22 mouse cellular contexts compared by ENCODE assay signal in the genomic region with DNA sequence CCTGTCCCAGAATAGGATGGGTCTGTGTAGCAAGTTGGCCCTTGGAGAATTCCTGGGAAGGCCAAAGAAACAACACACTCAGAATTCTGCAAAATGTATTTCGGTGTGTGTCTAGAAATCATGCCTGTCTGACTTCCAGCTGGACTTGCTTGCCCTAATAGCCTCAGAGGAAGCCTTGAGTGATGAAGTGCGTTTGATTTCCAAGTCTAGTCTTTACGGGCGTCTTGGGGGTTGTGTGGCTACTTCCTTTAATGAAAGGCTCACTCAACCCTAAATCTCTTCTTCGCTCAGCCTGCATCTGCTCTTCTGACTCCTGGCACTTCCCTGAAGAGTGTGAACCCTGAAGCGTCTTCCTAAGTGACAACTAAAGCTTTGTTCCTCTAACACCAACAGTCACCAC.
DNase-seq lines count a peak whose midpoint lies in the region; ATAC-seq and TF ChIP-seq lines count a peak whose summit lies in the region.
"Had no signal": no experiment of that assay in that cellular context is flagged by ENCODE, and none has a peak within 500 bp of the region (broad histone marks: within the 10 kb centered on the region; RNA-seq: fewer than 3 reads in every experiment).

No protein-coding gene starts in this region.

- no peaks in the 10 kb centered on the region for H3K36me3 ChIP-seq in heart, embryonic 10.5 days
- H3K36me3 ChIP-seq in limb, embryonic 14.5 days (ENCODE audit: control insufficient read depth, insufficient read depth, low read length), result no peaks in the 10 kb centered on the region
- H3K36me3 ChIP-seq: embryonic facial prominence, embryonic 15.5 days; forebrain, embryonic 12.5 days; G1E; heart, embryonic 12.5 days had no signal

- H3K9me3 ChIP-seq in heart, embryonic 10.5 days, result no peaks in the 10 kb centered on the region
- no peaks in the 10 kb centered on the region for H3K9me3 ChIP-seq in limb, embryonic 14.5 days (ENCODE audit: control insufficient read depth, low read length)
- H3K9me3 ChIP-seq: embryonic facial prominence, embryonic 15.5 days; forebrain, embryonic 12.5 days; heart, embryonic 12.5 days had no signal

- WGBS in heart, embryonic 10.5 days, result 56% methylated on average over 6 of the region's 6 CpGs
- WGBS in limb, embryonic 14.5 days, result 17% methylated on average over 6 of the region's 6 CpGs

- ATAC-seq in common myeloid progenitor, adult 5-6 weeks (replicated peaks; ENCODE audit: low read depth, poor library complexity, severe bottlenecking), result peak; percentile 6; the same call in 1 of the 2 replicates
- no peak for ATAC-seq in limb, embryonic 14.5 days (ENCODE audit: low FRiP score, low read depth)
- ATAC-seq: CD4-positive, CD25-positive, alpha-beta regulatory T cell, adult 4 months; forebrain, embryonic 16.5 days; hindbrain, embryonic 16.5 days had no signal

- H3K4me1 ChIP-seq in heart, embryonic 10.5 days, result no peaks in the 10 kb centered on the region; the same call in 1 of the 2 replicates
- H3K4me1 ChIP-seq in brown adipose tissue, adult 24 weeks (ENCODE audit: control insufficient read depth, insufficient read depth, insufficient read length, low read length), result no peaks in the 10 kb centered on the region; the same call in 1 of the 2 replicates
- H3K4me1 ChIP-seq in limb, embryonic 14.5 days (ENCODE audit: control insufficient read depth, insufficient read depth, low read length), result peaks cover 19% of the 10 kb centered on the region
- H3K4me1 ChIP-seq: embryonic facial prominence, embryonic 15.5 days; forebrain, embryonic 12.5 days had no signal

- H3K27me3 ChIP-seq in heart, embryonic 10.5 days (ENCODE audit: insufficient read depth, poor library complexity, severe bottlenecking), result no peaks in the 10 kb centered on the region
- no peaks in the 10 kb centered on the region for H3K27me3 ChIP-seq in limb, embryonic 14.5 days (ENCODE audit: control insufficient read depth, insufficient read depth, low read length)
- H3K27me3 ChIP-seq: embryonic facial prominence, embryonic 15.5 days; forebrain, embryonic 12.5 days; heart, embryonic 12.5 days had no signal

- H3K9ac ChIP-seq in limb, embryonic 14.5 days (ENCODE audit: low read depth, low read length, severe bottlenecking), result no peak overlapping the region
- H3K9ac ChIP-seq: embryonic facial prominence, embryonic 15.5 days; forebrain, embryonic 12.5 days; heart, embryonic 12.5 days had no signal

- H3K4me2 ChIP-seq in limb, embryonic 14.5 days (replicated peaks; ENCODE audit: low read depth, low read length, severe bottlenecking), result no peak overlapping the region
- H3K4me2 ChIP-seq: embryonic facial prominence, embryonic 15.5 days; forebrain, embryonic 12.5 days; heart, embryonic 12.5 days had no signal

- peak; percentile 45 for DNase-seq in heart, adult 11 months
- DNase-seq in heart, embryonic 10.5 days (ENCODE audit: low spot score), result no peak
- peak; percentile 56 for DNase-seq in limb, embryonic 14.5 days (ENCODE audit: low spot score)
- DNase-seq in cerebellum, adult 11 months, result no peak
- DNase-seq in lung, postnatal 10 days, result no peak
- no peak for DNase-seq in right cerebral cortex, postnatal 36 days (ENCODE audit: low spot score in 2 of 2)
- DNase-seq: adrenal gland, adult 8-10 months; adrenal gland, postnatal 36 days; cerebellum, adult 11-12 months; cerebellum, adult 9-10 months; cerebellum, postnatal 25 days; heart, adult 2 months had no signal

- H3K27ac ChIP-seq in heart, embryonic 10.5 days, result no peak overlapping the region
- H3K27ac ChIP-seq in brown adipose tissue, adult 24 weeks (replicated peaks; ENCODE audit: low read depth, low read length), result peak overlapping the region; percentile 34; the same call in 1 of the 2 replicates
- no peak overlapping the region for H3K27ac ChIP-seq in limb, embryonic 14.5 days (replicated peaks; ENCODE audit: low read depth, low read length)
- H3K27ac ChIP-seq: embryonic facial prominence, embryonic 15.5 days; forebrain, embryonic 12.5 days; heart, adult 2 months had no signal

- TF ChIP-seq POLR2A in limb, embryonic 14.5 days (IDR thresholded peaks at IDR 0.05; ENCODE audit: borderline replicate concordance, extremely low read depth, insufficient read depth, insufficient read length), result no peak

- no peak overlapping the region for H3K4me3 ChIP-seq in heart, embryonic 10.5 days
- no peak overlapping the region for H3K4me3 ChIP-seq in brown adipose tissue, adult 24 weeks (ENCODE audit: insufficient read depth, low read depth, low read length)
- H3K4me3 ChIP-seq in limb, embryonic 14.5 days (replicated peaks; ENCODE audit: low read length), result no peak overlapping the region
- H3K4me3 ChIP-seq: embryonic facial prominence, embryonic 15.5 days; erythroblast, embryonic 14.5 days; forebrain, embryonic 12.5 days; heart, adult 2 months; heart, embryonic 12.5 days had no signal

Comparison
In these comparisons a context has a peak if more than half of its experiments do, and no peak if none do; other contexts are left out.
1. DNase-seq: peak in heart, adult 11 months (single experiment) and limb, embryonic 14.5 days (single experiment); none in heart, embryonic 10.5 days (single experiment), cerebellum, adult 11 months (single experiment), lung, postnatal 10 days (single experiment) and right cerebral cortex, postnatal 36 days (0 of 2).